Mouse (Mus musculus) myocyte (in vitro differentiated cells): Measurements from ENCODE around the gene Nuak1.

Experiments
- CEBPB ChIP-seq: IDR thresholded peaks from 2 replicates; pipeline ENCODE4 v1.6.1; 2011; ENCODE audit warnings: mild to moderate bottlenecking, moderate library complexity; ENCODE audit not compliant: poor library complexity, insufficient read depth, severe bottlenecking
- E2F4 ChIP-seq: IDR thresholded peaks from one replicate; pipeline ENCODE4 v1.6.1; 2011; ENCODE audit warnings: mild to moderate bottlenecking, control low read depth, moderate library complexity; ENCODE audit not compliant: insufficient read depth
- MAX ChIP-seq: IDR thresholded peaks from one replicate; pipeline ENCODE4 v1.6.1; 2011; ENCODE audit warnings: low read depth, mild to moderate bottlenecking, control low read depth
- MYOG ChIP-seq, 3 experiments: IDR thresholded peaks; one replicate each; pipeline ENCODE4 v1.6.1; 2011; ENCODE audit warnings: control low read depth in 2 of 3, low read depth in 2 of 3, mild to moderate bottlenecking in 2 of 3; ENCODE audit not compliant: insufficient read length in 2 of 3, control insufficient read depth in 1 of 3, insufficient read depth in 1 of 3
- POLR2A ChIP-seq: IDR thresholded peaks from one replicate; pipeline ENCODE4 v1.6.1; 2011; ENCODE audit warnings: low read depth, mild to moderate bottlenecking, control low read depth, moderate library complexity; ENCODE audit not compliant: insufficient read length
- POLR2AphosphoS2 ChIP-seq: IDR thresholded peaks from one replicate; pipeline ENCODE4 v1.6.1; 2011; ENCODE audit warnings: low read depth, control low read depth; ENCODE audit not compliant: insufficient read length
- SRF ChIP-seq: IDR thresholded peaks from one replicate; pipeline ENCODE4 v1.6.1; 2011; ENCODE audit warnings: low read depth; ENCODE audit not compliant: control insufficient read depth, insufficient read length
- TCF12 ChIP-seq: IDR thresholded peaks from one replicate; pipeline ENCODE4 v1.6.1; 2011; ENCODE audit warnings: mild to moderate bottlenecking, control low read depth; ENCODE audit not compliant: poor library complexity, insufficient read depth, severe bottlenecking

- TF ChIP-seq POLR2A = no peak
- TF ChIP-seq TCF12 = no peak
- TF ChIP-seq E2F4 = no peak
- no peak for TF ChIP-seq MAX
- no peak for TF ChIP-seq SRF
- TF ChIP-seq CEBPB = no peak
- no peak for TF ChIP-seq POLR2AphosphoS2
- no peak for TF ChIP-seq MYOG (IDR thresholded peaks at IDR 0.05; ENCODE audit: control insufficient read depth in 1 of 3, insufficient read depth in 1 of 3, insufficient read length in 2 of 3, low read depth in 2 of 3)
Observed at GRCm38 (mm10) chr10:84386214-84386613, 54.2 kb downstream of the Nuak1 start.
